Mouse (Mus musculus): ENCODE data around the gene Apol7e.
"Not testable (repeated sequence)": the region's sequence is repeated elsewhere in the genome, so short reads cannot be mapped to it uniquely, and the experiment has no call there.

Apol7e gene

DNA sequence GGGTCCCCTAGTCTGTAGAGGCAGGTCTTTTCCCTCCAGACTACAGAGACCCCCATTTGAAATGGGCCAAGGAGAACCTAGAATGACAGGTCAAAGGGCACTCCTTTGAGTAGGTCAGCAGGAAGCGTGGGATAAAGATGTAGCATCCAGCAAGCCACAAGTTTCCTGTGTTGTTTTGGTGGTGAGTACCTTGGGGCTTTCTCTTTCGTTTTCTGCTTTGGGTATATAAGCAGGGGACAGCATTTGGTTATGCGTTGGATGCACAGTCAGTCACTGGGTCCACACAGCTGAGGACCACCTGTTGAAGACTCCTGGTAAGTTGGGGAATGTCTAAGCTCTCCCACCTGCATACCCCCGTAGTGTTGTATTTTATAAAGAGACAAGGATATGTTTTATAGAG, at the start of gene Apol7e:
Gene Apol7e, plus strand, starts transcription at position 202 of the 400 bp plus-strand sequence.
- DNase-seq (ENCODE audit: low read depth), result not testable (repeated sequence)

DNA sequence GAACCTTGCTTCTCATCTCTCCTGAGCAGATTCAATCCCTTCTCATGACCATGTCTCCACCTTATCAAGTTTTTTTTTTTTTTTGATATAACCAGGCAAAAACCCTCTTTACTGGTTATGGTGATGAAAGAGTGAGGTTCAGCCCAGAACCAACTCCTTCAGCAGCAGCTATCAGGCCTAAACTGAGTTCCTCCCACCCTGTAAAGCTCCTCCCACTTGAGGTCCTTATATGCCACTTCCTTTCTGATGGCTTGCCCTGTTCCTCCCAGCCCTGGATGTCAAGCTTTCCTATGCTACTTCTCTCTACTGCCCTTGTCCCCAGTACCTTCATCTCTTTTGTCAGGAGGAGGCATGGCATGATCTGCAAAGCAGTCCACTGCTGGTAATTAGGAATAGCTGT, 47.5 kb upstream of the Apol7e start:
- not testable (repeated sequence) for DNase-seq (ENCODE audit: low read depth)

DNA sequence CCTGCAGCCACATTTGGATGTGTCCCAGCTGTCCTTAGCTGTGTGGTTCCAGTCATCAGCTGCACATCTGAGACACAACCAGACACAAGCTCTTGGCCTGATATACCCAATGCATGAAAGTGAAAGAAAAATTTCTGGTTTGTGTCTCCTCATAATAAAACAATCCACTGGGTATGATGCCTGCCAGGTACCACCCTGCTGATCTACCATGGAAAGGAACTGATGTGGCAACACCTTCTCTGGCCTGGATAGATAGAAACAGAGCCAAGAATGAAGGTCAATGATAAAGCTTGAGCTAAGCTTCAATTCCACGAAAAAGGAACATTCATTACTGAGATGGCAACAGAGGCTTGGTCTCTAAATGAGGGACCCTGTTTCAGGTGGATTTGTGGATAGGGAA, 38.9 kb upstream of the Apol7e start:
- not testable (repeated sequence) for DNase-seq (ENCODE audit: low read depth)

DNA sequence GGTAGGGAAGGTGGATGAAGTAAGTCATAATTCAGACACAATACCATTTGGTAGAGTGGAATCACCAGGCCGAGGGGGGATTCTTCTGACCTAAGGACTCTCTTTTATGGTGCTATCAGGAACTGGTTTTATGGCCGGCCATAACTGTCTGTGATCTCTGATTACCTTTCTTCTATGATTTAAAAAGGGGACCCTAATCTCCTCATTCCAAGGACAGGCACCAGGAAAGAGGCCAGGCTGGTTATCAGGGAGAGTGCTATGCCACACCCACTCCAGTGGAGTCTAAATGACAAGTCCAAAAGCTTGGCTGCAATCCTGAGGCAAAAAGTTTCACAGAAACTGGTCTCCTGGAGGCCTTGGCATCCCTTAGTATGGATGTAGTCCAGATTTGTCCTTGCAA, 36.8 kb upstream of the Apol7e start:
- not testable (repeated sequence) for DNase-seq (ENCODE audit: low read depth)

DNA sequence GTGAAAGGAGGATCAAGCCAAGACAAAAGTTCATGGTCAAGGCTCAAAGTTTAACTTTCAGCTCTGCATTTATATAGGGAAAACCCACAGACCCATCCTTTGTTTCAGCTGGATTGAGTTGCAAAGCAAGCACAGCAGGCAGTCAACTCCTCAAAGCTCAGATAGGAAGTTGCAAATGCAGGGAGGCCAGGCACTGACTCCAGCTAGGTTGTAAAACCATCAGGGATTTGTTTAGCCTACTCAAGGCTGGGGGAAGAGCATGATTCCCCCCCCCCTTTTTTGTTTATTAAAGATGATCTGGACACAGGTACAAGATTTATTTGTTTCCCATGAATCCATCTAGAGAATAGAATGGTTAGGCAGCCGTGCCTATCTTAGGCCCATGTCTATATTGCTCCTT, 24.6 kb upstream of the Apol7e start:
- DNase-seq (ENCODE audit: low read depth), result not testable (repeated sequence)

DNA sequence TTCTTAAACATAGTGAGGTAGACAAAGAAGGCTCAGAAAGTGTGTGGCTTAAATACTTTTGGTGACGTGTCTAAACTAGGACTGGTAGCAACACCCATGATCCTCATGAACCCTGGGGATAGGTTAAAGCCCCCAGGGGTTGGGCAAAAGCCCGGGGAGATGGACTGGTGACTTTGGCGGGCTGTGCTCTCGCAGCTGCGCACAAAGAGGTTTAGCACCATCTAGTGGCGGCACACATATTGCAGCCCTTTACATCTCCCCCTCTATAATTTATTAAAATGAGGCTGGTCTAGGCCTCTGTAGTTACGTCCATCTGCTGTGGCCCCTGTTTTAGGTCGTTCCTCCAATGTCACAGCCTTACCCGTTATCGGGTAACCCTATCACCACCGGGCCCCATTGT, 14.7 kb upstream of the Apol7e start:
- not testable (repeated sequence) for DNase-seq (ENCODE audit: low read depth)

DNA sequence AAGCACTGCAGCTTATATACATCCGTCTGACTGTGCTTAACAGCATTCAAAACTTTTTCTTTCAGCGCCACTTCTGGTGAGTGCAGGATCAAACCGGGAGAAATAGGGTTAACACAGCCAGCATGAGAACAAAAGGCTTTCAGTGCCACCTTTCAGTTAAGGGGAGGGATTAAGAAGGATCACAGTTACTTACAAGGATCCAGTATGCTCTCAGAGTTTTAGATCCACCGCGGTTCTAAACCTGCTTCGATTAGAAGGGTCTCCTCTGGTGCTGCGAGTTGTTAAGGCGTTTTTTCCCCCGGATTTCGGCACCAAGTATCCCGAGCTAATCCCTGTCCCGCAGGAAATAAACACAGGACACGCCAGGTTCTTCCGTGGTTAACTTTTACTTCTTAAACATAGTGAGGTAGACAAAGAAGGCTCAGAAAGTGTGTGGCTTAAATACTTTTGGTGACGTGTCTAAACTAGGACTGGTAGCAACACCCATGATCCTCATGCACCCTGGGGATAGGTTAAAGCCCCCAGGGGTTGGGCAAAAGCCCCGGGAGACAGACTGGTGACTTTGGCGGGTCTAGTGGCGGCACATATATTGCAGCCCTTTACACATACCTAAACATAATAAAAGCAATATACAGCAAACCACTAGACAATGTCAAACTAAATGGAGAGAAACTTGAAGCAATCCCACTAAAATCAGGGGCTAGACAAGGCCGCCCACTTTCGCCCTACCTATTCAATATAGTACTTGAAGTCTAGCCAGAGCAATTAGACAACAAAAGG, 6.9 kb upstream of the Apol7e start:
- DNase-seq (ENCODE audit: low read depth), result not testable (repeated sequence)

DNA sequence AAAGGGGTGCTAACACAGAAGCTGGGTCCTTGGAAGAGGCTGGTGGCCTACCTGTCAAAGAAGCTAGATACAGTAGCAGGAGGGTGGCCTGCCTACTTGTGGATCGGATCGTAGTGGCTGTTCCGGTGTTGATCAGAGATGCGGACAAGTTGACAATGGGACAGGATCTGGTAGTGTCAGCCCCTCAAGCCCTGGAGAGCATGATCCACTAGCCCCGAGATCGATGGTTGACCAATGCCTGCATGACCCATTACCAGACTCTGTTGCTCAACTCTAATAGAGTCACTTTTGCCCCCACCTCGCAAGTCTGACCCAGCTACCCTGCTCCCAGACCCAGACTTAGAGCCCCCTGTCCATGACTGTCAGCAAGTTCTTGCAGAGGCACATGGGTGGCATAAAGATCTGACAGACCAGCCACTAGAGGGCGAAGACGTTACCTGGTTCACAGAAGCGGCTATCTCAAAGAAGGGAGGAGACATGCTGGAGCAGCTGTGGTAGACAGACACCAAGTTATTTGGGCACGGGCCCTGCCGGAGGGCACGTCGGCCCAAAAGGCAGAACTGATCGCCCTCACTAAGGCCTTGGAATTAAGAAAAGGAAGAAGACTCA, 3.9 kb upstream of the Apol7e start:
- DNase-seq (ENCODE audit: low read depth), result not testable (repeated sequence)

DNA sequence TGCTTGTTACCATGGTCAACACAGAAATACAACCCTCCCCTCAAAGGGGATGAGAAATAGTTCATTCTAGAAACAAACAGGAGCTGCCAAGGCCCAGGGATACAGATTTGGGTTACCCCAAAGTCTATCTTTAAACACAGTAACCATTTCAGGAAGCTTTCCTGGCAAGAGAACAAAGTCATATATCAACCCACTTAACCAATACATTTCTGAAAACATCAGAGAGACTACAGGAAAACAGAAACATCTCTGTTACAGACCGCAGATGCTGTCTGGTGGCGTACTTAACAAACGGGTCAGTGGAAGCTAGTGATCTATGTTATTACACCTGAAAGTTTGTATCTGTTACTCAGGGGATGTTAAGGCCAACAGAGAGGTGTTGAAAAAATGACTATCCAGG, 6.6 kb downstream of the Apol7e start:
- DNase-seq (ENCODE audit: low read depth), result not testable (repeated sequence)

DNA sequence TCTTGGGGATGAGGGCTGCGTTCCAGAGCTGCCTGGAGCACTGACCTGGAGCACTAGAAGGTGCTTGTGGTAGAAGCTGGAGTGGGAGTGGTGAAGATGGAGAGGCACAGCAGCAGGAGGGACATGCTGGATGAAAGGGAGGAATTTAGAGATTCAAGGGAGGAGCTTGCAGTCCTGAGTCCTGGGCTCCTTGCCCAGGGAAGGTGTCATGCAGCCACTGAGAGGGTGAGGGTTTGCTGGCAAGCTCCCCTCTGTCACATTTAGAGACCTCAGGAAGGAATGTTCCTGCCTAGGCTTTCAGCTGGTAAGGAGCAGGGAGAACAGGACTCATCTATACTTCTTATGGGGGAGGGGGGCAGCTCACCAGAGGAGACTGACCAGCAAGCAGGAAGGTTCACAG, 10.3 kb downstream of the Apol7e start:
- DNase-seq (ENCODE audit: low read depth), result not testable (repeated sequence)

DNA sequence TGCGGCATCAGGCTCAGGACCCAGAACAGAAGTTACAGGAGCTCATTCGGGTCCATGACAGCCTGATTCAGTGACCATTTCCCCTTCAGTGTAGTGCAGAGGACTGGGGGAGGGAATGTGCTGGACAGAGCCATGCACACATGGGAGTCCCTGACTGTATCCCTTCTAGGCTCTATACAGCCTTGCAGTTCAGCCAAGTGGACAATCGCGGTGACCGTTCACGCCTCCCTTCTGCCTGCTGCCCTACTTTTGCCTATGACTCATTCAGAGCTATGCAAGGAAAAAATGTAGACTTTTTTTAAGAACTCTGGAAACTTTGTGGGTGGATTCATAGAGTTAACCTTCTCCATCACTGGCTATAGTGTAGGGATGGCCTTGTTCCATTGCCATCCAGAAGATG, 19.6 kb downstream of the Apol7e start:
- not testable (repeated sequence) for DNase-seq (ENCODE audit: low read depth)

DNA sequence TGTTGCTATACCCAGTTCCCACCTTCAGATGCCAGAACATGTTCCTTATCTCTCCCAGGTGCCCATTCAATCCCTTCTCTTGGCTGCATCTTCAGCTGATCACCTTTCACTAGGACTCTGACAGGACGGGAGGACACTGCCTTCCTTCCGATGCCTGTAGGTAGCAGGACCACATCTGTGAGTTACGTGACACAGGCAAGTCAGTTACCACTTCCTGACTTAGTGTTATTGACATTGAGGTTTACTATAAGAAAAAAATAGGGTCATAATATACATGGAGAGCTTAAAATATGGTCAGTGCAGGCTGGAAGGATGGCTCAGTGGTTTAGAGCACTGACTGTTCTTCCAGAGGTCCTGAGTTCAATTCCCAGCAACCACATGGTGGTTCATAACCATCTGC, 22.9 kb downstream of the Apol7e start:
- not testable (repeated sequence) for DNase-seq (ENCODE audit: low read depth)

DNA sequence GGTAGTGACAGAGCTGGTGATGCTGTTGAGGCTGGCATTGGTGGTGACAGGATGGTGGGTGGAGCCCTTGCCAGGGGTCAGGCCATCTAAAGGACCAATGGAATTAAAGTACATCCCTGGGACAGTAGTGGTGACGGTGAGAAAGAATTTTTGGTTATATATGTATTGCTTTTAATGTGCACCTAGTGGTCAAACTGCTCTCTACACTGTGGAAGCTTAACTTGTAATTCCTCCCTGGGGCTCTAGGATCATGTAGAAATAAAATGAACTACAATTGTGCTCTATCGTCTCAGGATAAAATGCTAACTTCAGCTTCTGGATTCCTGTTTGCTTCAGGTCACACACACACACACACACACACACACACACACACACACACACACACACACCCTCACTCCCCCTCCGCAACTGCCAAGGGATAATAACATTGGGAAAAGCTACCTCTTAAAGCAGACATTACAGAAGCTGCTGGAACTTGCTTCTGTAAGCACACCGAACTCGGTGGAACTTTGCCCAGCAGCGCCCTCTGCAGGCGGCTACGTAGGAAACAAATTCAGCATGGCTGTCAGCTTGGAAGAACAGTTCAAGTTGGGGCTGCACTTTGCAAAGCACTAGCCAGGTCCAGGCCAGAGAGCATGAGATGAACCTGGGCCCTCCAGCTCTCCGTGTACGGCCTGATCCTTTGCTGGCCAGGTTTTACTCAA, 25.7 kb downstream of the Apol7e start:
- not testable (repeated sequence) for DNase-seq (ENCODE audit: low read depth)

DNA sequence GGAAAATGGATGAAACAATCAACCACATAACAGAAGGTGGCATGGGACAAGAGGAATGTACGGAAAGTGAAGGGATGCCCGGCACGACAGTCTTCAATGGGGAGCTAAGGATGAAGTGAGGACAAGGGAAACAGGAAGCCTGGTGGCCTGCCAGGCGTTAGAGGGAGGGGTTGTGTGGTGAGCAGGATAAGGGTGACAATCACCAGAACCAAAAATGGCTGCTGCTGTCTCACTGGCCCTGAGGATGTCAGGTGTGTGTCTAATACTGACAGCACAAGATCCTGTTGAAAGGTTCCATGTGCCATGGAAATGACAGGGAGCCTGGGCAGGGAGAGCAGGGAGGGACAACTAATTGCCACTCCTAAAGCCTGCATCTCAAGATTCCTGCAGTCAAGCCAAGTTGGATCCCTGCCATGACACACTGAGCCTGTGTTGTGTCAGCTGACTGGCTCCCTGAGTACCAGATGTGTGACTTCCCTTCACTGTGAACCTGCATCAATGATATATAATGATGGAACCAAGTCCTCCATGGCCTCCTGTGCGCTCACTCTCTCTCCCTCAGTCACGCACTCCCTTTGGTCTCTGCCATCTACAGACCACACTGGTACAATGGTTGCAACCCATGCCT, 26.9 kb downstream of the Apol7e start:
- DNase-seq (ENCODE audit: low read depth), result not testable (repeated sequence)

DNA sequence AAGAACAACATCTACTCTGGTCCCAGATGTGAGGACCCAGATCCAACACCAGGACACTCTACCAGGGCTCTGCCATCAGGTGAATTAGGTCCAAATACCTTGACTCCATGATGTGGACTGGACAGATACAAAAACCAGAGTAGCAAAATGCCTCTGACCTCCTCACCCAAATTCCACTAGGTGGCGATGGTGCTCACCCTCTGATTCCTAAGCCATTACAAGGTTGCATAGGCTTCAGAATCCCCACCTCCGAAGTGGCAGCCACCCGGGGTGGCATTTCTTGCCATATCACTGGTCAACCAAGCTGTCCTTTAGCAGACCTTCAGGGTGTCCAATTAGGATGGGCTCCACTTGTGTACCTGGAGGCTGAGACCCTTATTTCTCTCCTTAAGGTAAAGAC, 28.5 kb downstream of the Apol7e start:
- not testable (repeated sequence) for DNase-seq (ENCODE audit: low read depth)

DNA sequence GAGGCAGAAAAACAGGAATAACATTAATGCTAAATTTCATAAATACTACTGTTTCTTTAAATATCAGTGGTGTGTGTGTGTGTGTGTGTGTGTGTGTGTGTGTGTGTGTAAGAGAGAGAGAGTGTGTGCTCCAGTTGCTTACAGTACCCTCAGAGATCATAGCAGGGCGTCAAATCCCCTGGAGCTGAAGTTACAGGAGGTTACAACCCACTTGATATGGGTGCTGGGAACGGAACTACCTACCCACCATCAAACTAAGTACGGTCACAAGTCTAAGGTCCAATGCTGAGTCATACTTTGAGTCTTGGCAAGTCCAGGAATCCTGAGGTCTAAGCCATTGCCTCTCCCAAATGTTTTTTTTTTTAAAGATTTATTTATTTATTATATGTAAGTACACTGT, 29.1 kb downstream of the Apol7e start:
- DNase-seq (ENCODE audit: low read depth), result not testable (repeated sequence)

DNA sequence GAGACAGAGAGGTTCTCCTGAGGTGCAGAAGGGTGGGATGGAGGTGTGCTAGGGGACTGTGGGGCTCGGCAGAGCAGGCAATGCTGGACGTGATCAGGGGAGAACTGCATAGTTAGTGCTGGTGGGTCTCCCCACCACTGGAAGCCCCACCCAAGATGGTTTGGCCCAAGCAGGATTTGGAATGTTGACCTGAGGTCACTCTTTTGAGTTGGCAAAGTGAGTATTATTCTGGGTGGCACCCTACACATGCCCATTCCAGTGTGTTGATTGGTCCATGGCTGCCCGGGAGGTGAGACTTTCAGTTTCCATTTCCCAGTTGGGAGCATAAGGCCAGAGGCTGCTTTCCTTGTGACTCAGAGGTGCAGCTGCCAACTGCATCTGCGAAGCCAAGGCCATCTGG, 30.1 kb downstream of the Apol7e start, which contains the start of gene Apol9b:
Gene Apol9b, plus strand, starts transcription at position 301 of the 400 bp plus-strand sequence.
- not testable (repeated sequence) for DNase-seq (ENCODE audit: low read depth)

DNA sequence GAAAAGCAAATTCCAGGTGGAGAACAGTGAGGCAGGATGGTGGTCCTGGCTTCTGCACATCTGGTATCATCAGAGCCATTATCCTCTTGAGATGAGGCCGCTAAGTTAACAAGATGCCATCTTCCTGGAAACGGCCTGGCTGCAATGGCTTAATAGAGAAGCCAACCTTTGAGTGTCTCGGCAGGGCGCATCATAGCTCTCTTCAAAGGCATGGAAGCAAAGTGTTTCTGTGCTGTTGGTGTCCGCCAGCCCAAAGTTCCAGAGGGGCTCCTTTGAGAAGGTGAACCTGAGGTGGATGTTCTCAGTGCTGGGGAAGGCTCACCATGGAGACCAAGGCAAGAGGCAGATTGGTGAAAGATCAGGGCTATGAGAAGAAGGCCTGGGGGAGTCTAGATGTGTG, 32.9 kb downstream of the Apol7e start:
- no peak for DNase-seq (ENCODE audit: low read depth)

DNA sequence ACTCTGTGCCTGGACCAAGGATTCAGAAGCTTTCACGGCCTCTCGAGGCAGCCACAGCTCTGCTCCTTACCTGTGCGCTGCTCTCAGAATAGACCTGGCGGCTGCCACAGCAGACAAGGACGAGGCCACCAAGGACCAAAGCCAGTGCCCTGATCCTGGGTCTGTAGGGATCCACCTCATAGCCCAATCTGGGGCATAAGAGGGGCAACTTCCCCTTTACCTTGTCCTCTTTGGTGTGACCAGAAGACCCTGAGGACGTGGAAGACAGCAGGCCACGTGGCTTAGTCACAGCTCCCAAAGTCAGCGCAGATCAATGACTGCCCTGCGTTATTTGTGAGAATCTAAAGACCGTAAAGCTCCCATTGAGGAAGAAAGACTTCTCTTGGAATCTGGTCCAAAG, 34.2 kb downstream of the Apol7e start:
- not testable (repeated sequence) for DNase-seq (ENCODE audit: low read depth)

DNA sequence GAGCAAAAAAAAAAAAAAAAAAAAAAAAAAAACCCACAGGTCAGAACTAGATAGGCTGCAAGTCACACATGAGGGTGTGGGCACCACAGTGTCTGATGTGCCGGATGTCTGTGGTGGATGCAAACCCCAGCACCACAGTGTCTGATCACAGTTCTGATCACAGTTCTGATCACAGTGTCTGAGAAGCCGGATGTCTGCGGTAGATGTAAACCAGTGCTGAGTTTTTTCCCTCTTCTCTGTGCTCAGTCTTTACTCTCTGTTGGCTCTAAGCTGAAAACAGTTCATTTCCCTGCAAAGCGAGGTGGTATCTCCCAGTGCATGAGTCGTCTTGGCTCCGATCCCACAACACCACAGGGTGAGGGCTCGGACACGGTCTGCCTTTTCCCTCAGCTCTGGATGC, 34.7 kb downstream of the Apol7e start:
- not testable (repeated sequence) for DNase-seq (ENCODE audit: low read depth)

DNA sequence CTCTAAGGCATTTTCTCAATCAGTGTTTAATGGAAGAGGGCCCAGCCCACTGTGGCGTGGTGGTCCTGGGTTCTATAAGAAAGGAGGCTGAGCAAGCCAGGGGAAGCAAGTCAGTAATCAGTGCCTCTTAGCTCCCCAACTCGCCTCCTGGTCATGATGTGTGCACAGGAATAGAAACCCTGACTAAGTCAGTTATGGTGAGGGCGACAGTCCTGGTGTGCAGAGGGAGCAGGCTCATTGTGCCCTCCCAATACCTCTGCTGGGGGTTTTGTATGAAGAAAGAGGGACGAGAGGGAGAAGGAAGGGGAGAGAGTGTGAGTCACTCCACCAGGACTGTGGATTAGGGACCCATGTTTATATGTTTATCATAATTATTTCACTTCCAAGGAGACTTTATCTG, 35.2 kb downstream of the Apol7e start:
- DNase-seq (ENCODE audit: low read depth), result not testable (repeated sequence)
